Mouse (Mus musculus) frontal cortex, adult 2 months (tissue): ENCODE measurements at regions not wholly inside any gene's neighbourhood (a gene's known extent, or its start where the extent isn't known, plus 50 kb on each side); places are given as distances from the start of the nearest gene placed in this dataset.

Experiments used
- DNase-seq, 2 experiments: peaks; one replicate each; pipeline ENCODE4 v3.0.0; 2022; ENCODE audit warnings: low spot score in 1 of 2; ENCODE audit errors: extremely low spot score in 1 of 2

GRCm38 (mm10) chr5:18916688-18917285, 310.0 kb upstream of the Magi2 start:
- peak; percentile 35 to 86 for DNase-seq

GRCm38 (mm10) chr5:18953875-18954474, 272.9 kb upstream of the Magi2 start:
- DNase-seq, result peak in 1 of 2 experiments; percentile 5
